Mouse (Mus musculus): ENCODE results near the gene Hapln3.

The Hapln3 gene

GRCm38 (mm10) chr7:79130843-79131444 lies at the start of gene Hapln3:
Hapln3 (minus strand) TSS chr7:79131018.
- DNase-seq (ENCODE audit: low read depth, low spot score), result no peak

- no peak for DNase-seq (ENCODE audit: low read depth, low spot score)
Observed at GRCm38 (mm10) chr7:79173800-79174199, 43.0 kb upstream of the Hapln3 start.

GRCm38 (mm10) chr7:79171782-79172181 lies 41.0 kb upstream of the Hapln3 start:
- DNase-seq (ENCODE audit: low read depth, low spot score), result no peak

GRCm38 (mm10) chr7:79167006-79167562 lies 36.3 kb upstream of the Hapln3 start:
- no peak for DNase-seq (ENCODE audit: low read depth, low spot score)

- no peak for DNase-seq (ENCODE audit: low read depth, low spot score)
Observed at GRCm38 (mm10) chr7:79159406-79159805, 28.6 kb upstream of the Hapln3 start.

GRCm38 (mm10) chr7:79149522-79149921 lies 18.7 kb upstream of the Hapln3 start:
- no peak for DNase-seq (ENCODE audit: low read depth, low spot score)

GRCm38 (mm10) chr7:79148711-79149266 lies 18.0 kb upstream of the Hapln3 start, which contains the start of gene Mfge8:
Mfge8 (minus strand) TSS chr7:79149060.
- no peak for DNase-seq (ENCODE audit: low read depth, low spot score)

GRCm38 (mm10) chr7:79147931-79148653 lies 17.3 kb upstream of the Hapln3 start:
- DNase-seq (ENCODE audit: low read depth, low spot score), result no peak

- DNase-seq (ENCODE audit: low read depth, low spot score), result no peak
Observed at GRCm38 (mm10) chr7:79147011-79147837, 16.4 kb upstream of the Hapln3 start.

GRCm38 (mm10) chr7:79140897-79141296 lies 10.1 kb upstream of the Hapln3 start:
- DNase-seq (ENCODE audit: low read depth, low spot score), result peak; percentile 13

GRCm38 (mm10) chr7:79139891-79140591 lies 9.2 kb upstream of the Hapln3 start:
- DNase-seq (ENCODE audit: low read depth, low spot score), result no peak

- DNase-seq (ENCODE audit: low read depth, low spot score), result no peak
Observed at GRCm38 (mm10) chr7:79139328-79139824, 8.6 kb upstream of the Hapln3 start.

- no peak for DNase-seq (ENCODE audit: low read depth, low spot score)
Observed at GRCm38 (mm10) chr7:79133391-79133790, 2.6 kb upstream of the Hapln3 start.

GRCm38 (mm10) chr7:79130385-79130784 lies 433 bp downstream of the Hapln3 start:
- no peak for DNase-seq (ENCODE audit: low read depth, low spot score)

GRCm38 (mm10) chr7:79129883-79130282 lies 935 bp downstream of the Hapln3 start:
- no peak for DNase-seq (ENCODE audit: low read depth, low spot score)

GRCm38 (mm10) chr7:79123465-79123864 lies 7.4 kb downstream of the Hapln3 start:
- DNase-seq (ENCODE audit: low read depth, low spot score), result peak; percentile 22

- DNase-seq (ENCODE audit: low read depth, low spot score), result no peak
Observed at GRCm38 (mm10) chr7:79113848-79114247, 17.0 kb downstream of the Hapln3 start.

- no peak for DNase-seq (ENCODE audit: low read depth, low spot score)
Observed at GRCm38 (mm10) chr7:79096492-79096891, 34.3 kb downstream of the Hapln3 start.

GRCm38 (mm10) chr7:79089111-79089510 lies 41.7 kb downstream of the Hapln3 start:
- DNase-seq (ENCODE audit: low read depth, low spot score), result no peak

- DNase-seq (ENCODE audit: low read depth, low spot score), result peak; percentile 17
Observed at GRCm38 (mm10) chr7:79080572-79081399, 50.0 kb downstream of the Hapln3 start.

Data from telencephalon, adult 2 months (tissue).